Mouse (Mus musculus) kidney, adult 8-10 months (tissue): ENCODE data around the gene Meioc.

ENCODE experiments used
- DNase-seq, 2 experiments: peaks; one replicate each; pipeline ENCODE4 v3.0.0; 2022

Meioc gene

GRCm38 (mm10) chr11:102663416-102663815, at the start of gene Meioc:
Meioc (plus strand) TSS chr11:102663716.
- DNase-seq, result no peak

GRCm38 (mm10) chr11:102619449-102619848, 44.1 kb upstream of the Meioc start:
- DNase-seq, result no peak

- peak in 1 of 2 experiments; percentile 23 for DNase-seq
Measured at GRCm38 (mm10) chr11:102623876-102624789, 39.4 kb upstream of the Meioc start.

GRCm38 (mm10) chr11:102624888-102625407, 38.6 kb upstream of the Meioc start:
- no peak for DNase-seq

GRCm38 (mm10) chr11:102627171-102627931, 36.2 kb upstream of the Meioc start:
- no peak for DNase-seq

GRCm38 (mm10) chr11:102628529-102628928, 35.0 kb upstream of the Meioc start:
- DNase-seq, result no peak

- no peak for DNase-seq
Measured at GRCm38 (mm10) chr11:102629375-102629774, 34.1 kb upstream of the Meioc start.

- DNase-seq, result no peak
Measured at GRCm38 (mm10) chr11:102630731-102631130, 32.8 kb upstream of the Meioc start.

GRCm38 (mm10) chr11:102631203-102631602, 32.3 kb upstream of the Meioc start:
- no peak for DNase-seq

GRCm38 (mm10) chr11:102632725-102633124, 30.8 kb upstream of the Meioc start:
- no peak for DNase-seq

- no peak for DNase-seq
Measured at GRCm38 (mm10) chr11:102633379-102633778, 30.1 kb upstream of the Meioc start.

- DNase-seq, result no peak
Measured at GRCm38 (mm10) chr11:102636887-102637286, 26.6 kb upstream of the Meioc start.

- no peak for DNase-seq
Measured at GRCm38 (mm10) chr11:102643891-102644382, 19.6 kb upstream of the Meioc start.

GRCm38 (mm10) chr11:102646226-102646625, 17.3 kb upstream of the Meioc start:
- no peak for DNase-seq

GRCm38 (mm10) chr11:102647885-102648284, 15.6 kb upstream of the Meioc start:
- no peak for DNase-seq

GRCm38 (mm10) chr11:102651381-102651780, 12.1 kb upstream of the Meioc start:
- DNase-seq, result peak; percentile 8 to 45

- DNase-seq, result no peak
Measured at GRCm38 (mm10) chr11:102652844-102653243, 10.7 kb upstream of the Meioc start.

- DNase-seq, result no peak
Measured at GRCm38 (mm10) chr11:102655888-102656287, 7.6 kb upstream of the Meioc start.

- no peak for DNase-seq
Measured at GRCm38 (mm10) chr11:102656326-102656926, 7.1 kb upstream of the Meioc start.

GRCm38 (mm10) chr11:102656931-102657330, 6.6 kb upstream of the Meioc start:
- DNase-seq, result no peak

GRCm38 (mm10) chr11:102665151-102665550, 1.6 kb downstream of the Meioc start:
- DNase-seq, result no peak

GRCm38 (mm10) chr11:102665637-102666435, 2.3 kb downstream of the Meioc start:
- no peak for DNase-seq
